Mouse (Mus musculus) limb, embryonic 13.5 days (tissue): ENCODE measurements around the gene Mrfap1. TPM values are rescaled to one million over a fixed set of nuclear protein-coding genes. Genes with fewer than 3 reads are reported as not detected.

Source experiments
- ATAC-seq: fragments of 200-750 bp; cut with Nextera tagmentation; 2 replicates; pipeline ENCODE4 v1.8.0; 2017; ENCODE audit warnings: low read depth, moderate number of reproducible peaks, moderate TSS enrichment; ENCODE audit not compliant: low FRiP score
- H3K27ac ChIP-seq: fragments of 300-500 bp; sonication (generic); 2 replicates; pipeline ENCODE4 v1.5.1; 2015; ENCODE audit warnings: inconsistent platforms, mild to moderate bottlenecking, moderate library complexity
- H3K27me3 ChIP-seq: fragments of 300-500 bp; sonication (generic); 2 replicates; pipeline ENCODE4 v1.6.1; 2015; ENCODE audit warnings: mild to moderate bottlenecking, inconsistent platforms
- H3K36me3 ChIP-seq: fragments of 300-500 bp; sonication (generic); 2 replicates; pipeline ENCODE4 v1.6.1; 2015; ENCODE audit warnings: inconsistent platforms, mild to moderate bottlenecking, moderate library complexity
- H3K4me1 ChIP-seq: fragments of 300-500 bp; sonication (generic); 2 replicates; pipeline ENCODE4 v1.6.1; 2015; ENCODE audit warnings: inconsistent platforms
- H3K4me2 ChIP-seq: fragments of 300-500 bp; sonication (generic); replicated peaks from 2 replicates; pipeline ENCODE4 v1.6.1; 2015; ENCODE audit warnings: inconsistent platforms, mild to moderate bottlenecking, moderate library complexity
- H3K4me3 ChIP-seq: fragments of 300-500 bp; sonication (generic); 2 replicates; pipeline ENCODE4 v1.5.1; 2015; ENCODE audit warnings: moderate library complexity, mild to moderate bottlenecking, inconsistent platforms
- H3K9ac ChIP-seq: fragments of 300-500 bp; sonication (generic); 2 replicates; pipeline ENCODE4 v1.6.1; 2015; ENCODE audit warnings: mild to moderate bottlenecking, inconsistent platforms
- H3K9me3 ChIP-seq: fragments of 300-500 bp; sonication (generic); 2 replicates; pipeline ENCODE4 v1.6.1; 2016; ENCODE audit warnings: inconsistent platforms
- WGBS: fragments of 180-500 bp; shearing (Covaris S2); methylation state at CpG from one replicate; pipeline ENCODE4 v1.1.7; 2015; 5-methylcytosine and 5-hydroxymethylcytosine counted together
- polyA plus RNA-seq: library from polyadenylated mRNA; unstranded; fragments of >200 nt; fragmentation: Nextera tagmentation; extraction: Ambion mirVana; gene quantifications from 2 replicates; pipeline ENCODE4 v1.2.1, GENCODE M21; 2015

The Mrfap1 gene
- polyA plus RNA-seq, 1 experiment from 2014 or later, result 546 TPM

DNA sequence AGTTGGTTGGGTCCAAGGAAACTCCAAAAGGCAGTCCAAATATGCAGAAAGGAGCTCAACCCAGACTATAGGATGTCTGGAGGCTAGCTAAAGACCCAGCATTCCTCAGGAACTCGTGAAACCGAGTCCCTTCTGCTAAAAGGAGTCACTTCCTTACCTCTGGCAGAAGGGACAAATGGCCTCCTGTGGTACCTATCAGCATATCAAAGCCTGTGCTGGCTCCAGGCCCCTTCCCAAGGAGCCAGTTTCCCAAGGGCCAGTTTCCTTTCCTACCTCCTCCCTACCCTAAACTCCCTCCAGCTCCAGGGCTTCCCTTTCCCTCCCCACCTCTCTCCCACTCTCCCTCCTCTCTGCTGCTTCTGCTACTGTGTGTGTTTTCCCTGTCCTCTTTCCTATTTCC is 19.4 kb downstream of the Mrfap1 start:
- Histone ChIP-seq H3K9ac (no peak overlapping the region), H3K4me2 (no peak overlapping the region), H3K4me1 (no peaks in the 10 kb centered on the region; the same call in 1 of the 2 replicates), H3K27ac (no peak overlapping the region), H3K27me3 (no peaks in the 10 kb centered on the region), H3K9me3 (peaks cover 13% of the 10 kb centered on the region; the same call in 1 of the 2 replicates), H3K4me3 (no peak overlapping the region), H3K36me3 (no peaks in the 10 kb centered on the region)
- no peak for ATAC-seq
- WGBS, result 7% methylated on average over 2 of the region's 2 CpGs

- no peak overlapping the region for H3K9ac ChIP-seq
- WGBS, result 26% methylated on average over 9 of the region's 9 CpGs
- ATAC-seq, result no peak
- H3K27ac ChIP-seq, result no peak overlapping the region
- H3K36me3 ChIP-seq, result no peaks in the 10 kb centered on the region
- H3K27me3 ChIP-seq, result no peaks in the 10 kb centered on the region
- H3K4me3 ChIP-seq, result no peak overlapping the region
- H3K4me1 ChIP-seq, result no peaks in the 10 kb centered on the region; the same call in 1 of the 2 replicates
- H3K9me3 ChIP-seq, result peaks cover 13% of the 10 kb centered on the region; the same call in 1 of the 2 replicates
- H3K4me2 ChIP-seq, result no peak overlapping the region
Observed at GRCm38 (mm10) chr5:36776021-36776575, 20.5 kb downstream of the Mrfap1 start.

DNA sequence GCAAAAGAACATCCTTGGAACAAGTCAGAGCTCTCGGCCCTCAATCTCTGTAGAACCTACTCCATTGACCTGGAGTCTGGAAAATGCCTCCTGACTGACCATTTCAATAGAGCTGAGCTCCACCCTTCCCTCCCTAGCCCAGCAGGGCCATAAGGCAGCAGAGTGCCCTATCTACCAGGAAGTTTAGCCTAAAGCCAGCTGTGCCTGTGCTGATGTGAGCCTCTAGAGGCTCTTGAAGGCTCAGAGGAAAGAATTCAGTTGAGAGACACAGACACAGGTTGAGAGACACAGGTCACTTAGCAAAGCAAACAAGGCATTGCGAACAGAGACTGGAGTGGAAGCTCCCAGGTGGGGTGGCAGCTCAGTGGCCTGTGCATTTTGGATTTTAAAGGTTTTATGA is 21.3 kb downstream of the Mrfap1 start:
- no peak for ATAC-seq
- Histone ChIP-seq H3K27ac (no peak overlapping the region), H3K9me3 (peaks cover 7% of the 10 kb centered on the region; the same call in 1 of the 2 replicates), H3K27me3 (no peaks in the 10 kb centered on the region), H3K36me3 (no peaks in the 10 kb centered on the region), H3K4me2 (no peak overlapping the region), H3K4me1 (no peaks in the 10 kb centered on the region; the same call in 1 of the 2 replicates), H3K4me3 (no peak overlapping the region), H3K9ac (no peak overlapping the region)
- 79% methylated on average over 2 of the region's 2 CpGs for WGBS

GRCm38 (mm10) chr5:36772586-36772985 is 24.0 kb downstream of the Mrfap1 start:
- H3K4me2 ChIP-seq, result no peak overlapping the region
- H3K27ac ChIP-seq, result no peak overlapping the region
- no peaks in the 10 kb centered on the region for H3K9me3 ChIP-seq
- WGBS, result 83% methylated on average over 5 of the region's 5 CpGs
- no peak overlapping the region for H3K4me3 ChIP-seq
- H3K36me3 ChIP-seq, result no peaks in the 10 kb centered on the region
- no peak for ATAC-seq
- no peaks in the 10 kb centered on the region for H3K27me3 ChIP-seq
- no peak overlapping the region for H3K9ac ChIP-seq
- H3K4me1 ChIP-seq, result no peaks in the 10 kb centered on the region; the same call in 1 of the 2 replicates

- ATAC-seq, result no peak
- WGBS, result 54% methylated on average over 3 of the region's 3 CpGs
- no peak overlapping the region for H3K4me3 ChIP-seq
Observed at GRCm38 (mm10) chr5:36769603-36770002, 27.0 kb downstream of the Mrfap1 start.

DNA sequence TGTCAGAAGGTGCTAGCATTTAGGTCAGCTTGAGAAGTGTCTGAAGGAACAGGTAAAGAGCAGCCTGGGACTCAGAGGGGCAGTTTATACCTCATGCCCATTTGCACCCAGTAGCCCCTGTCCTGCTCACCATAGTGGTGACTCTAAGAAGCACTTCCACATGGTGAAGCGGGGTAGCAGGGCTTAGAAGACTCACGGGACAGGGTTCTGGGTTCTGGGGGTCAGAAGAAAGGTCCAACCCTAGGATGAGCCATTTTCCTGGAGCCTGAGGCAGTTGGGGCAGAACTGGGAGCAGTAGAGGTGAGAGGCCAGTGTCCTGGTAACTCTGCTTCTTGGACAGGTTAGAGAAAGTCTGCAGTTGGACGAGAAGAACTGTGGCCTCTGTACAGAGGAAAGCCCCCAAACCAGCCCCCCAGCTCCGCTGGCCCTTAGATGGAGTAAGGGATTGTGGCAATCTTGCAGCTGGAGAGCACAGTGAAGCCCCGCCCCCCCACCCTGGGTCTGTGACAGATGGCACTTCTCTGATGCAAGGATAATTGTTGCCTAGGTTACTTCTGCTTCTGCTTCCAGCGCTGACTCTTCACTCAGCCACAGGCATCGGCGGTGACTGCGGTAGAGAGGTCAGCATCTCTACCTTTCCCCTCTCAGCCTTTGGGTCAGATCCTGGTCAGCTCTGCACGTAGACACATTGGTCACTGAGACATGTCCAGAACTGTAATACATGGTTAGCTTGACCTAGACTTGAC is 29.4 kb downstream of the Mrfap1 start:
- Histone ChIP-seq H3K9me3 (no peaks in the 10 kb centered on the region), H3K27ac (no peak overlapping the region), H3K4me2 (no peak overlapping the region), H3K4me3 (no peak overlapping the region), H3K4me1 (peaks cover 20% of the 10 kb centered on the region), H3K36me3 (no peaks in the 10 kb centered on the region), H3K27me3 (no peaks in the 10 kb centered on the region), H3K9ac (no peak overlapping the region)
- ATAC-seq, result no peak
- 36% methylated on average over 10 of the region's 10 CpGs for WGBS

More at GRCm38 (mm10) chr5:36769603-36770002, 27.0 kb downstream of the Mrfap1 start:
- H3K36me3 ChIP-seq, result no peaks in the 10 kb centered on the region
- H3K9me3 ChIP-seq, result no peaks in the 10 kb centered on the region
- H3K27ac ChIP-seq, result no peak overlapping the region
- H3K27me3 ChIP-seq, result no peaks in the 10 kb centered on the region
- no peak overlapping the region for H3K4me2 ChIP-seq
- H3K4me1 ChIP-seq, result no peaks in the 10 kb centered on the region
- H3K9ac ChIP-seq, result no peak overlapping the region

GRCm38 (mm10) chr5:36759848-36760247 is 36.7 kb downstream of the Mrfap1 start:
- WGBS, result 57% methylated on average over 4 of the region's 4 CpGs
- Histone ChIP-seq H3K36me3 (no peaks in the 10 kb centered on the region), H3K9ac (no peak overlapping the region), H3K4me1 (peaks cover 25% of the 10 kb centered on the region), H3K27ac (no peak overlapping the region), H3K4me2 (no peak overlapping the region), H3K27me3 (no peaks in the 10 kb centered on the region), H3K9me3 (no peaks in the 10 kb centered on the region), H3K4me3 (no peak overlapping the region)
- no peak for ATAC-seq

DNA sequence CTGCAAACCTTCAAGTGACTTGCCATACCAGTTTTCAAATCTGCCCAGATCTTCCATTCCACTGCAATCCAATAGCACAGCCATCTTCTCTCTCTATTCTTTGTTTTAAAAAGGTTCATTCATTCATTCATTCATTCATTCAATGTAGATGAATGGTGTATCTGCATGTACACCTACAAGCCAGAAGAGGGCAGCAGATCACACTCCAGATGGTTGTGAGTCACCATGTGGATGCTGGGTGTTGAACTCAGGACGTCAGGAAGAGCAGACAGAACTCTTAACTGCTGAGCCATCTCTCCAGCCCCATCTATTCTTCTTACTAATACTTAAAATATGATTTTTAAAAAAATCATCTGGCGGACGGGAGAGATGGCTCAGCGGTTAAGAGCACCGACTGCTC is 39.5 kb downstream of the Mrfap1 start:
- 68% methylated on average over 5 of the region's 5 CpGs for WGBS
- ATAC-seq, result no peak
- no peak overlapping the region for H3K9ac ChIP-seq

GRCm38 (mm10) chr5:36750119-36751078 is 46.2 kb downstream of the Mrfap1 start:
- 77% methylated on average over 9 of the region's 9 CpGs for WGBS

More for the DNA sequence above, 39.5 kb downstream of the Mrfap1 start:
- Histone ChIP-seq H3K9me3 (no peaks in the 10 kb centered on the region), H3K4me2 (no peak overlapping the region), H3K27me3 (0 out of 2 replicates have a peak, but pooled peaks cover 1% of the 10 kb centered on the region), H3K36me3 (no peaks in the 10 kb centered on the region), H3K4me1 (peaks cover 4% of the 10 kb centered on the region; the same call in 1 of the 2 replicates), H3K27ac (no peak overlapping the region), H3K4me3 (no peak overlapping the region)

DNA sequence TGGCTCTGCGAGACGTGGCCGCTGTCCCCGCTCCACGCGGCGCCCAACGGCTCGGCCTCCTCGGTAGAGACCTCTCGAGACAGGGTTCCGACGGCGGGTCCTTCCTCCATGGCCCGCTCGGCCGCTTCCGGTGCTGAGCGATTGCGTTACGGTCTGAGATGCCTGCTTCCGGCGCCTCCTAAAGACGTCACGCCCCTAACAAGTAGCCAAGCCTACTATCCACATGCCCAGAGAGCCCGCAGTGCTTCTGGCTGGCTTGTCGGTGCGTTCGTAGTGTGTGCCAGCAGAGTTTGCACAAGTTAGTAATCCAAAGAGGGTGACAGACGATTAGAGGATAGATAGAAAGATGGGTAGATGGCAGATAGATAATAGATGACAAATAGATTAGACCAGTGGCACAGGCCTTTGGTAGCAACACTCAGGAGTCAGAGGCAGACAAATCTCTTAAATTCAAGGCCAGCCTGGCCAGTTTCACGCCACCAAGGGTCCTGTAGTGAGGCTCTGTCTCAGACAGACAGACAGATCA is 48.0 kb downstream of the Mrfap1 start, which contains the start of gene Bloc1s4:
Gene Bloc1s4, minus strand, starts transcription at position 115 of the 526 bp plus-strand sequence.
- Histone ChIP-seq H3K27me3 (peaks cover 7% of the 10 kb centered on the region; the same call in 1 of the 2 replicates), H3K4me2 (peak within 1 kb of the TSS; percentile 95), H3K4me1 (peaks cover 15% of the 10 kb centered on the region), H3K4me3 (peak within 1 kb of the TSS; percentile 99), H3K36me3 (peaks cover 3% of the 10 kb centered on the region; the same call in 1 of the 2 replicates), H3K9ac (peak within 1 kb of the TSS; percentile 90), H3K9me3 (no peaks in the 10 kb centered on the region), H3K27ac (no peak within 1 kb of the TSS)
- 4% methylated on average over 31 of the region's 31 CpGs for WGBS
- peak; percentile 93 for ATAC-seq

More at GRCm38 (mm10) chr5:36750119-36751078, 46.2 kb downstream of the Mrfap1 start:
- Histone ChIP-seq H3K9me3 (no peaks in the 10 kb centered on the region), H3K27me3 (peaks cover 7% of the 10 kb centered on the region; the same call in 1 of the 2 replicates), H3K4me1 (peaks cover 15% of the 10 kb centered on the region), H3K4me3 (no peak overlapping the region), H3K36me3 (peaks cover 2% of the 10 kb centered on the region; the same call in 1 of the 2 replicates), H3K4me2 (no peak overlapping the region), H3K9ac (no peak overlapping the region), H3K27ac (no peak overlapping the region)
- ATAC-seq, result no peak

DNA sequence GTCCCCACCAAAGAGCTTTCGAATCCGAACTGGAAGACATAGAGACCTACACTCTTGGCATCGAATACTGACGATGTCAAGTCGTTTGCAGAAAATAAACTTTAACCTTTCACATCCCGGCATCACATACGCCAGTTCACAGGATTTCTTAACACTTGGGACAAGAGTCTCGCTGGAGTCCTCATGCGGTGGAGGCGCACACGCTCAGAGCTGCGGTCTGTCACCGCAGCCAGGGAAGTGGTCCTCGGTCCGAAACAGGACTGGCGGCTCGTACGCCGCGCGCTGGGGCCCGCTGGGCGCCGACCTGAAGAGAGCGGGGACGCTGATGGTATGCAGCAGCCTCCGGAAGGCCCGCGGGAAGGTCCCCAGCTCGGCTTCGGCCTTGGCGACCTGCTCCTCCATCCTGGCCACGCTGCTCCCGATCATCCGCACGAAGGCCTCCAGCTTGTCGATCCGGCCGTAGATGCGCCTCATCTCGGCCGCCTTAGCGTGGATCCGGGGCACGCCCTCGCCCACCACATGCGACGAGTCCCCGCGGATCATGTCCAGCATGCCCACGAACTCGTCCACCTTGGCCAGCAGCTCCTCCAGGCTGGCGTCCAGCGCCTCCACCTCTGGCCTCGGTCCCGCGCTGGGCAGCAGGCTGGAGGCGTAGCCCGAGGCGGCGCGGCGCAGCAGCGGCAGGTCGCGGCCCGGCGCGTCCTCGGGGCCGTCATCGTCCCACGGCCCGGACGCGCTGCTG is 48.6 kb downstream of the Mrfap1 start:
- no peak overlapping the region for H3K27ac ChIP-seq

More for the DNA sequence above, 48.6 kb downstream of the Mrfap1 start:
- 2% methylated on average over 76 of the region's 76 CpGs for WGBS
- H3K27me3 ChIP-seq, result peaks cover 7% of the 10 kb centered on the region; the same call in 1 of the 2 replicates
- no peaks in the 10 kb centered on the region for H3K9me3 ChIP-seq
- H3K9ac ChIP-seq, result peak overlapping the region; percentile 90
- H3K4me2 ChIP-seq, result peak overlapping the region; percentile 95
- H3K4me1 ChIP-seq, result peaks cover 15% of the 10 kb centered on the region
- ATAC-seq, result peak; percentile 65
- H3K4me3 ChIP-seq, result peak overlapping the region; percentile 99
- peaks cover 3% of the 10 kb centered on the region; the same call in 1 of the 2 replicates for H3K36me3 ChIP-seq
